Mouse (Mus musculus): ENCODE data around the gene Slc17a7. TPM values are rescaled to one million over a fixed set of nuclear protein-coding genes. Genes with fewer than 3 reads are reported as not detected.
"Not testable (repeated sequence)": the region's sequence is repeated elsewhere in the genome, so short reads cannot be mapped to it uniquely, and the experiment has no call there.

Gene Slc17a7
- total RNA-seq, 2 experiments from 2014 or later = 0.18 to 0.42 TPM

DNA sequence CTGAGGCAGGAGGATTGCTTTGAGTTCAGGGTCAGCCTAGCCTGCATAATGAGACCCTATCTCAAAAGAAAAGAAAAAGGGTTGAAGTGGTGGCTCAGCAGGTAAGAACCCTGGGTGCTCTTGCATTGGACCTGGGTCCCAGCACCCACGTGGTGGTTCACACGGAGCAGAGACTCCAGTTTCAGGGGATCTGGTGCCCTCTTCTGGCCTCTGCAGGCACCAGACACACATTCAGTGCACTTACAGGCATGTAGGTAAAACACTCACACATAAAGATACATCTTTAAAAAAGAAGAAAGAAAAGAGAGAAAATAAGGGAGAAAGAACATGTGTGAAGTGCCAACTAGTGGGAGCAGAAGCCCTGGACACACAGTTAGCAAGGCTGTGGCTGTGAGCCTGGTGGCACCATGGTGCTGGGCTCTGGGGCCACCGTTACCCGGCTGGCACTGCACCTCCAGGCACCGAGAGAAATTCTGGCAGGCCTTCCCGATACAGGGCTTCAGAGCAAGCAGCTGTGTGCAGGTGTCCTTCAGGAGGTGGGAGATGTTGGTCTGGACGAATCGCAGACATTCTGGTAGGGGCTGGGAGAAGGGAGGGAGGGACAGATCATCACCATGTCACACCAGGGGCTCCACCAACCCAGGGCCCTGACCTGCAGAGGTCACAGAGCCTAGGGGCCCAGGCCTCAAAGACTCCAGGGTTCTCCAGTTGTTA is 30.1 kb upstream of the Slc17a7 start:
- DNase-seq = no peak

- DNase-seq = no peak
Observed at GRCm38 (mm10) chr7:45134544-45135026, 29.2 kb upstream of the Slc17a7 start.

GRCm38 (mm10) chr7:45135370-45135769 is 28.4 kb upstream of the Slc17a7 start:
- DNase-seq = no peak

GRCm38 (mm10) chr7:45135993-45136567 is 27.7 kb upstream of the Slc17a7 start, which contains the start of the genes Gm45713 and Flt3l:
TSS of gene Gm45713 (minus strand) at chr7:45136231.
TSS of gene Flt3l (minus strand) at chr7:45136432.
- DNase-seq = peak; percentile 96

DNA sequence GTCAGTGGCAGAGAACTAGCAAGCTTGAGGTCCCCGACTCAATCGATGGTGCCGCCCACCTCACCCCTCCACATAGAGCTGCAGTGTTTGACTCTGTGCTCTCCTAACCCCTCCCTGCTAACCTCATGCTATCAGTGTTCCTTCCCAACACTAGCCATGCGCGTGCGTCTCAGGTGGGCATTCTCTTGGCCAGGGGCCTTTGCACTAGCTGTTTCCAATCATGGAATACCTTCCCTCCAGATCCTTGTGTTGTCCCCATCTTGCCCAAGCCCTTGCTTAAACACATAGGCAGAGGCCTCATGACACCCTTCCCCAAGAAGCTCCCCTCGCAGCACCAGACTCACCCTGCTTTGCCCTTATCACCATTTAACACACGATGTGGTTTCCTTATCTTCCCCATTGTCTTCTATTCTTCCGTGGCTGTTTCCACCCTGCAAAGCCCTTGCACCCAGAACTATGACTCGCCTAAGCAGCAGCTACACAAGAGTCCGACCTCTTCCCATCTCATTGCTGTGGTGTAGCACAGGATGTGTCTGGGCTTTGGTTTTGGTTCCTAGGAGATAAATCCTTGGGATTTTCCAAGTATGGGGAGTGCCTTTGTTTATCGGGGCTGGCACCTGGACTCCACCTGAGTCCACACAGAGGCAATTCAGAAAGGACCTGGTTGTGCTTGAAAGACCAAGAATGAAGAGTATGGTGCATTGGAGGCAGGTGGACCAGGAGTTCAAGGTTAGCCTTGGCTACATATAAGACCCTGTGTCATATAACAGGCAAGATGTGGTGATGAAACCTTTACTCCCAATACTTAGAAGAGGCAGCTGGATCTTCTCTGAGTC is 26.4 kb upstream of the Slc17a7 start:
- DNase-seq = no peak

DNA sequence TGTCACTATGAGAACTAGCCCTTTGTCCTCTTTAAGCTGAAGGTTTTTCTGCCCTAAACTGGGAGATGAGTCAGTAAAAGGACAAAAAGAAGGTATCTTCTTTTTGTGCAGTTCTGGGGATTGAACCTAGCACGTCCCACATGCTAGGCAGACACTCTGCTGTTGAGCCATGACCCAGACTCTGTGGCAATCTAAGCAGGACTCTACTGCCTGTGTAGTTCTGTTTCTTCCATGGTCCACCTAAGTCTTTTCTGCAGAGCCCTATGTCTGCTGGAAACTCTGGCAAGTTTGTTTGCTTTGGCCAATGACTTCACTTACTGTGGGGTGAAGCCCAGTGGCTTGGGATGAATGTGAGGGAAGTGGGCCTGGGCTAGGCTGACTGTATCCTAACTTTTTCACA is 25.3 kb upstream of the Slc17a7 start:
- DNase-seq = no peak

DNA sequence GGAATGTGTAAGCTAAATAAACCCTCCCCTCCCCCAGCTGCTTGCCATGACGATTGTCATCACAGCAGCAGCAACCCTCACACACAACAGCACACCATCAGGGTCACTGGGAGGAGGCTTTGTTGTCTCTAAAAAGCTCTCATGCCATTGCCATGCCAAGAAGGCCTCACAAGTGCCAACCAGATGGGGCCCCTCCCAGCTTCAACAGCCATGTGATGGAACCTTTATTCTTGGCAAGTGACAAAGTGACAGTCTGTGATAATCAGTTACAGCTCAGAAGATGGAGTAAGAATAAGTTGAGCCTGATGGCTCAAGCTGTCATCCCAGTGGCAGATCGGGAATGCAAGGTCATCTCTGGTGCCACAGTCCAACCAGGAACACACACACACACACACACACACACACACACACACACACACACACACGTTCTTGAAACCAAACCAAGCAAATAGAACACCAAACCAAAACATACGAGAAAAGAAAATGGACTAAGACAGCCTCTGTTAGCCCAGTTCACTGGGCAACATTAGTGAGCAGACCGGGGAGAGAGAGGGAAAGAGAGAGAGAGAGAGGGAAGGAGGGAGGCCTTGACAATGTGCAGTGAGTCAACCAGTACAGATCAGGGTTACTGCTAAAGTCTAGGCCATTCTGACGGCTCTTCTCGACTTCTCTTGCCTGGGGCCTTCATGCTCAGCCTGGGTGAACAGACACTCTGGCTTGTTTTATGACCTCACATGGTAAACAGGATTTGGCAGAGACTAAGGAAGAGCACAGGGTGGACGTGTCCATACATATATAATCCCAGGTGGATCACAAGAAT is 23.6 kb upstream of the Slc17a7 start:
- DNase-seq = no peak

- no peak for DNase-seq
Observed at GRCm38 (mm10) chr7:45141319-45141718, 22.4 kb upstream of the Slc17a7 start.

- no peak for DNase-seq
Observed at GRCm38 (mm10) chr7:45141914-45142313, 21.8 kb upstream of the Slc17a7 start.

- DNase-seq = no peak
Observed at GRCm38 (mm10) chr7:45144368-45145174, 19.2 kb upstream of the Slc17a7 start.

DNA sequence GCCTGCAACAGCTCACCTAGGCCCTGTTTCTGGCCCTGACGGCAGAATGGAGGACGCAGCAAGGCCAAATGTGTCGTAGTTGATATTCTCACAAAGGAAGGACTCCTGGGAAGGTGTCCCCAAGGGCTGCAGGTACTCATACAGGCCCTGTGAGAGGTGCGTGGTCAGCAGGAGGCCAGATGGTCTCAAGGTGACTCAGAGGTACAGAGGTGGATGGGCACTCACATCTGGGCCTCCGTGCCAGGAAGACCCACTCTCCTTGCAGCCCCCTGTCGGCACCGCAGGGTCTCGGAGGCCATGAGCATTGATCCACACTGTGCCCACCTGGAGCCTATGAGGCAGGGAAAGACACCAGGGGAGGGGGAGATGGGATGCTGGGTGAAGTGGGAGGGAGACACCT is 18.3 kb upstream of the Slc17a7 start:
- DNase-seq = no peak

- no peak for DNase-seq
Observed at GRCm38 (mm10) chr7:45147267-45147666, 16.5 kb upstream of the Slc17a7 start.

DNA sequence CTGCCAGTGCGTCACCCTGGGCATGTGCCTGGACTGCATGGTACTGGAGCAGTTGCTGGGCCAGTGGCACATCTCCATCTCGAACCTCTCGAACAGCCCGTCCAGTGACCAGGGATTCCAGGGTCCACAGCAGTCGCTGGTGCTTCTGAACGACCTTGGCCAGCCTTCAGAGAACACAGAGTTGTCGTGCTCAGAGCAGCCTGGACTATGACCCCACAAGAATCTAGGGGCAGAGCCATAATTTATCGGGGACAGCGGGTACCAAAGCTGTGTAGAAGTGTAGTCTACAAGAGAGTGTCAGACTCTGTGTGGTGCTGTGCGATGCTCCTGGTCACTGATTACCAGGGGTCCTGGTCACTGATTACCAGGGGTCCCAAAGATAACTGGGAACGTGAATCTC is 15.8 kb upstream of the Slc17a7 start:
- no peak for DNase-seq

DNA sequence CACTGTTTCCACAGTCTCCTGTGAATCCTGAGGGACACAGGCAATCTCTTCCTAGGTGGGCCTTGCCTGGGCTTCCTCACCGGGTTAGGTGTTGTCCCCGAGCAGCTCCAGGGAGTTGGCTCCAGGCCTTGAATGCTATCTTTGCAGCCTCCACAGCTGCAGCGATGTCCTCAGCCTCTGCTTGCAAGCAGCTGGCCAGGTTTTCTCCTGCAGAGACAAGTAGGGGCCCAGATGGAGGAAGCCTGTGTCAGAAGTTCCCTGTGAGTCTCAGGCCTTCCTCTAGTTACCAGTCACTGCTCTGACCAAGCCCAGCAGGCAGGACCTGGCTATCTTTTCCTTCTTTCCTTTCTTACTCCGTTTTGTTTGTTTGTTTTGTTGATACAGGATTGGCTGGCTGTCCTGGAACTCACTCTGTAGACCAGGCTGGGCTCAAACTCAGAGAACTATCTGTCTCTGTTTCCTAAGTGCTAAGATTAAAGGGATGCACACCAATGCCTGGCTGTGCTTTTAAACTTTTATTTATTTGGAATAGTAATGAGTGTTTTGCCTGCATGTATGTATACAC is 15.1 kb upstream of the Slc17a7 start:
- DNase-seq = no peak

GRCm38 (mm10) chr7:45149545-45149944 is 14.2 kb upstream of the Slc17a7 start:
- no peak for DNase-seq

- no peak for DNase-seq
Observed at GRCm38 (mm10) chr7:45150321-45150720, 13.4 kb upstream of the Slc17a7 start.

GRCm38 (mm10) chr7:45151303-45151702 is 12.4 kb upstream of the Slc17a7 start:
- DNase-seq = no peak

- DNase-seq = not testable (repeated sequence)
Observed at GRCm38 (mm10) chr7:45153052-45153451, 10.7 kb upstream of the Slc17a7 start.

- no peak for DNase-seq
Observed at GRCm38 (mm10) chr7:45153586-45153985, 10.2 kb upstream of the Slc17a7 start.

DNA sequence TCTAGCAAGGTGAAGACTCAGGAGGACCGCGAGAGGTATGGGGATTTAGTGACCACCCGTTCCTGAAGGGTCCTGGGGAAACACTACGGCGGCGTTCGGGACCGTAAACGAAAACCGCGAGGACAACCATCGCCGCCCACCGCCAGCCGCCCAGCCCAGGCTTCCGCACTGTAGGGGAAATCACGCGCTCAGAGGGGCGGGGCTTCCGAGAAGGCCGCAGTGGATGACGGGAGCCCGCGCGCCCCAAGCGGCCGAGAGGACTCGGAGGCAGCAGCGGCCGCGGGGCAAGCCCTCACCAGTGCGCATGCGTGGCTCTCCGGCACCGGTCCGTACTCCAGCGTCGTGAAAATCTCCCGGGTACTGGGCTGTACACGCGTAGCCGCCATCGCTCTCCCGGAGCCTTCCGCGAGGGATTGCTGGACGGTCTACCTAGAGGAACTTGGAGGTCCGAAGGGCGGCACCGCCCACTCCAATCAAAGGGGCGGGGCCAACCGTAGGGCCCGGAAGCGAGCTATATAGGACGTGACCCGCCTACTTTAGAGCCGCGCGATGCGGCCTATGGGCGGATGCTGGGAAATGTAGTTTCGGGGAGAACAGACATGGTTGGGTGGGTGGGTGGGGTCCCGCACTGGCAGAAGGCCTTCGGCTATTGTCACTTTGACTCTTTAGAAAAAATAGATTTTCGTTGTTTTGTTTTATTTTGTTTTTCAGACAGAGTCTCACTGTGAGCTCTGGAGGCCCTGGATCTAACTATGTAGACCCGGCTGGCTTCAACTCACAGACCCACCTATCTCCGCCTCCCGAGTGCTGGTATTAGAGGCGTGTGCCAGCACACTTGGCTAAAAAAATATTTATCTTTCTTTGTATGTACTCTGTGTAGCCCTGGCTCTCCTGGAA is 9.4 kb upstream of the Slc17a7 start, which contains the start of the genes Pih1d1 and Aldh16a1:
Pih1d1 (plus strand) TSS at position 208 of the 897 bp plus-strand sequence.
Aldh16a1 (minus strand) TSS at position 489 of the 897 bp plus-strand sequence.
- peak; percentile 97 for DNase-seq

Data from adrenal gland, postnatal 10 days (tissue).